Mouse (Mus musculus): Measurements from ENCODE around the gene Ticrr. TPM values are rescaled to one million over a fixed set of nuclear protein-coding genes. Genes with fewer than 3 reads are reported as not detected.

The Ticrr gene
- 3.7 and 4.3 TPM in 2 replicates for polyA plus RNA-seq (2012; rRNA removed)

DNA sequence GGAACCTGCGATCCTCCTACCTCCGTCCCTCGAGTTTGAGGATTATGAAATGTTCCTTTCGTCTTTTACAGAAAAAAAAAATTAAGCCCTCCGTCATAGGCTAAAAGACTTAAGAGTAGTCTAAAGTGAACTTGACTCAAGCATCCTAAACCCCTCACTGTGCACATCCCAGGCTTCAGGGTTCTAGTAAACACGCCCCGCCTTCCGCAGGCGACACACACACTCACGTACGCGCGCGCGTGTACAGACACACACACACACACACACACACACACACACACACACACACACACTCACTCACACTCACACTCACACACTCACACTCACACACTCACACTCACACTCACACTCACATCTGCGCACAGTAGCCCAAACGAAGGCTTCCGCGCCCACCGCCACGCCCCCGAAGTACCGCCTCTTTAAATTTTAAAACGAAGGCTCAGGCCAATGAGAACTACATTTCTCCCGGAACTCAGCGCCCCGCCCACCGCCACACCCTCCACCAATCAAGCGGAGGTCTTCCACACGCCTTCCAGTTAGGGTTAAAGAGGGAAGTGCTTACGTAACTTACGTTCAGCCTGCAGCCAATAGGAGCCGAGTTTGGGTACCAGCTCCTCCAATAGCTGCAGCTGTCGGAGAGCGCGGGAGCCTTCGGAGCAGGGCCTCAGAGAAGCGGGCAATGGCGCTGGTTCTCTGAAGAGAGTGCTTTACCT, at the start of gene Ticrr:
Gene Ticrr, plus strand, starts transcription at position 619 of the 713 bp plus-strand sequence.

DNA sequence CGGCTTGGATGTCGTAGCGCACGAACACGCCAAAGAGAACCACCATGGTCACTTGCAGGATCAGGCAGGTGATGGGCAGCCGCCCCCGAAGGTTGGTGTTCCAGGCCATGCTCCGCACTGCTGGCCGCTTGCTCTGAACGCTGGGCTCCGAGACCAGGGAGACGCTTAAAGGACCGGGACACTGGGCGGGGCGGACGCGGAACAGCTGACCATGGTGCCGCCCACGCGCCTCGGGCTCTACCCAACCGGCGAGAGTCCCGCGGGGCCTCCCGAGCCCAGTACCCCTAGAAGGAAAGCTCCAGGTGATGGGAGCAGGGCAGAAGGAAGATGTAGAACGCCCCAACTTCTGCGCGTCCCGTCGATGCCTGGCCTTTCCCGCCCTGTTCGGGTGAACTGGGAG, 42.6 kb upstream of the Ticrr start, which contains the start of gene Rhcg:
Gene Rhcg, minus strand, starts transcription at position 240 of the 400 bp plus-strand sequence.

DNA sequence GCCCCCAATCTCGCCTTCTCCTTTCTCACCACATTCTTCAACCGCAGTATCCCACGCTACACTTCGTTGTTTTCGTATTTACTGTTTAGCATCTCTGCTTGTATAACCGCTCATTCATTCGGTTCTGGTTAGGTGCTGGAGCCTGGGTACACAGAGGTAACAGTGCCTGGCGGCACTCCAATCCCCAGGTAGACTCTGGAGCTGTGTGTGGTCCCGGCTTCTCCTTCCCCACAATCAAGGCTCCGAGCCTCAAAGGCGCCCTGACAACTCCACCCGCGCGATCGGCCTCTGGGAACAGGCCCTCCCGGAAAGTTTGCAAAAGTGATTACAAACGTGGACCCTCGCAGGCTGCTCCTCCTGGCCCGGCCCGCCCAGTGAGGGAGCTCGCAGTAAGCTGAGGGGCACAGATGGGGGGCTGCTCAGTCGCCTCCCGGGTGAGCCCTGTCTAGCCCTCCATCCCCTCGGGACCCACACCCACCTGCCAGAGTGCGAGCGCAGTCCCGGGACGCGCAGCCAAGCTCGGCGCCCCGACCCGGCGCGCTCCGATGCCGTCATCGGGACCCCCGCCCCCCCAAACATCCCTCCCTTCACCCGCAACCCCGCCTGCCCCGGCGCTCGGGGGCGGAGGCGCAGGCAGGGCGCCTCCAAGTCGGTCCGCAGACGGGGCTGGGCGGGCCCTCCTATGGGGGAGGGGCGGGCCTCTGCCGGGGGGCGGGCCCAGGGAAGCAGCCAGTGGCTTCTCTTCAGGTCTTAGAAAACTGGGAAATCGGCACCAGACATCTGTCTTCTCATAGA, 55.4 kb downstream of the Ticrr start, which contains the start of gene Kif7:
Gene Kif7, minus strand, starts transcription at position 534 of the 795 bp plus-strand sequence.

DNA sequence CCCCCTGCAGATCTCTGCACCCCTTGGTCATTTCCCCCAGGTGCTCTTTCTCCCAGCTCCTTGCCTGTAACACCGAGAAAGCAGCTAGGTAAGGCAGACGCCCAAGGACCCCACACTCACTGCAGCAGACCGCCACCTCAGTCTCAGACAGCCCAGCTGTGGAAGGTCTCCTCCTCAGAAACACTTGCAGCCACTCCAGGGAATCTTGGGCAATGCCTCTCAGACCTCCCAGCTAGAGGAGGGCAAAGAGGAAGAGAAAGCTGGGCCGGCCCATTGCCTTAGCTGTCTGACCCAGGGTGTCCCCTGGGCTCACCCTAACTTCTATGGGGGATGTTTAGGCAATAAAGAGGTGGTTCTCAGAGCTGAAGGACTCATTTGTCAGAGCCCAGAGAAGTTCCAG, 72.6 kb downstream of the Ticrr start, which contains the start of gene Plin1:
Gene Plin1, minus strand, starts transcription at position 282 of the 400 bp plus-strand sequence.

DNA sequence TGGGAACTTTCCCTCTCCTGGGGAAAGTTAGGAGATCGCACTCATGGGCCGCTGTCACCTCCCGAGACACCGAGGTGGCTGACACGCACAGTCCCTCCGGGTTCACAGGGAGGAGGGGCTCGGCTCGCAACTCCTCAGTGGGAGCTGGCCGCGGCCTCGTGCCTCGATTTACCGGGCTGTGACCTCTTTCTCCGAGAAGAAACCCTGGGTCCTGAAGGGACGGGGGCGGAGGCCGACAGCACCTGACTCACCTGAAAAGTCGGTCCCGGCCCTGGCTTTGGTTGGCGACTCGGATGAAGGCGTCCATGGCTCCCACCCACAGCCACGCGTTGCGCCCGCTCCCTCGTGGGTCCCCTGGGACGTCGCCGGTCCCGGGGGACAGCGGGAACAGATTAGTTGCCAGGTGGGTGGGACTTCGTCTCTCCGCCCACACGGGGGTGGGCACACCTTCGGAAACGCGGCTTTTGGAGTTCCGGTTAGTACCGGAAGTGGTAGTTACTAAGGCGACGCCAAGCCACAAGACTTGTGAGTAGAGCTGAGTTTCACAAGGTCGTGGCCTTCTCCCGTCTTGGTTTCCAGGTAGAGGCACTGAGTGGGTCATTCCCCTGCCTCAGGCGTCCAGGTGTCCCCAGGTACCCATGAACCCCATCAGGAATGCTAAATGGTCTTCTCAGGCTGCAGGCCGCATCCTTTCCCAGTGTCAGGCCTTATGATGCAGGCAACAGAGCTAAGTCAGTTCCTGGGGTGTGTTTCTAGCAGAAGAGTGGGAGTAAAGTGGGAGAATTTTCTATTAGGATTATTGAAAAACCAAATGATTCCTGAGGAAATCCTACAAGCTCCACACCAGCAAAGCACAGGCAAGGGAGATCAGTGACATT, 82.9 kb downstream of the Ticrr start, which contains the start of the genes Pex11a and Wdr93:
Gene Pex11a, minus strand, starts transcription at position 473 of the 878 bp plus-strand sequence.
Gene Wdr93, plus strand, starts transcription at position 505 of the 878 bp plus-strand sequence.

Other genes with a start within 250 kb of the Ticrr start
- gene Polg, start 193.8 kb upstream of the Ticrr start, polyA plus RNA-seq (2012; rRNA removed), result 12.8 and 17.1 TPM in 2 replicates
- 0.03 and 0.06 TPM in 2 replicates for gene Rhcg, start 42.5 kb upstream of the Ticrr start, polyA plus RNA-seq (2012; rRNA removed)
- 0.46 and 0.51 TPM in 2 replicates for gene Kif7, start 55.5 kb downstream of the Ticrr start, polyA plus RNA-seq (2012; rRNA removed)
- not detected in 2 replicates for gene Plin1, start 72.7 kb downstream of the Ticrr start, polyA plus RNA-seq (2012; rRNA removed)
- gene Pex11a, start 82.9 kb downstream of the Ticrr start, polyA plus RNA-seq (2012; rRNA removed), result 0.97 and 1.1 TPM in 2 replicates
- gene Wdr93, start 83.0 kb downstream of the Ticrr start, polyA plus RNA-seq (2012; rRNA removed), result 0.02 and 0.03 TPM in 2 replicates
- 0.02 TPM in 1 of 2 replicates, not detected in the other for gene Mesp1, start 133.6 kb downstream of the Ticrr start, polyA plus RNA-seq (2012; rRNA removed)
- gene Mesp2, start 150.5 kb downstream of the Ticrr start, polyA plus RNA-seq (2012; rRNA removed), result 0.03 TPM in 2 replicates
- 16.2 and 17.8 TPM in 2 replicates for gene Anpep, start 200.9 kb downstream of the Ticrr start, polyA plus RNA-seq (2012; rRNA removed)

Measured in liver, embryonic 14 days (tissue).